Mouse (Mus musculus): ENCODE measurements around the gene a. TPM values are rescaled to one million over a fixed set of nuclear protein-coding genes. Genes with fewer than 3 reads are reported as not detected.
"Not testable (repeated sequence)": the region's sequence is repeated elsewhere in the genome, so short reads cannot be mapped to it uniquely, and the experiment has no call there.

a gene
- polyA plus RNA-seq, 1 experiment from 2014 or later, result 0.32 TPM

- Histone ChIP-seq H3K36me3 (replicated peaks) (peaks cover 45% of the 10 kb centered on the region), H3K9me3 (replicated peaks) (no peaks in the 10 kb centered on the region), H3K4me3 (replicated peaks) (no peak overlapping the region), H3K4me2 (no peak overlapping the region), H3K27me3 (no peaks in the 10 kb centered on the region), H3K4me1 (replicated peaks) (peaks cover 8% of the 10 kb centered on the region; the same call in 1 of the 2 replicates), H3K27ac (replicated peaks) (no peak overlapping the region), H3K9ac (no peak overlapping the region)
- 86% methylated on average over 1 of the region's 1 CpGs for WGBS (ENCODE audit: insufficient replicate concordance)
- no peak for ATAC-seq (ENCODE audit: insufficient read depth)
These were observed 64.2 kb downstream of the a start for GRCm38 (mm10) chr2:154855383-154855782.

DNA sequence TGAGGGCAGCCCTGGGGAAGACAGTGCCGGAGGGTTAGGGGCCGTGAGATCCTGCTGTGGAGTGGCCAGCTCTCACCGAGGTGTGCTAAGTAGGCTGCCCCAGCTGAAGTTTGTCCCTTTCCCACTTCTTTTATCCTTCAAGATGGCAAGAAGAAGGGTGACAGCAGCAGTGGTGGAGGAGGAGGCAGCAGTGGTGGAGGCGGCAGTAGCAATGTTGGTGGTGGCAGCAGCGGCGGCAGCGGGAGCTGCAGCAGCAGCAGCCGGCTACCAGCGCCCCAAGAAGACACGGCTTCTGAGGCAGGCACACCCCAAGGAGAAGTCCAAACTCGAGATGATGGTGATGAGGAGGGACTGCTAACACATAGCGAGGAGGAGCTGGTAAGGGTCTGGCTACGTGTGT is 72.5 kb downstream of the a start:
- H3K36me3 ChIP-seq (replicated peaks), result peaks cover 98% of the 10 kb centered on the region
- 0 out of 2 replicates have a peak, but pooled peaks cover 6% of the 10 kb centered on the region for H3K4me1 ChIP-seq (replicated peaks)
- H3K9ac ChIP-seq, result no peak overlapping the region
- no peak overlapping the region for H3K4me2 ChIP-seq
- H3K27ac ChIP-seq (replicated peaks), result no peak overlapping the region
- H3K4me3 ChIP-seq (replicated peaks), result no peak overlapping the region
- ATAC-seq (ENCODE audit: insufficient read depth), result no peak
- no peaks in the 10 kb centered on the region for H3K9me3 ChIP-seq (replicated peaks)
- H3K27me3 ChIP-seq, result no peaks in the 10 kb centered on the region
- 92% methylated on average over 13 of the region's 13 CpGs for WGBS (ENCODE audit: insufficient replicate concordance)

DNA sequence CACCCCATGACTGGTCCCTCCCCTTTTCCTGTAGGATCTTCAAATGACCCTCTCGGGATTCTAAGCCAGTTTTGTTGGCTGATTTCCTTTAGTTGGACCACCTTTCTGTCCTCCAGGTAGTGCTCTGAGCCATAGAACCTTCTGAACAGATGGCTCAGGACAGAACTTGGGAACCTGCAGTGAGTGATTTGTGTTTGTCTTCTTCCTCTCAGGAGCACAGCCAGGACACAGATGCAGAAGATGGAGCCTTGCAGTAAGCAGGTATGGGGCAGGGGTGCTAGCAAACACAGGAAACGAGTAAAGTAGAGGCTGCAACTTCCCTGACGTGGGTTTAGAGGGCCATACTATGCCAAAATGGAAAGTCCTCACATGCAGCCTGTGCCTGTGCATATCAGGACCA is 74.5 kb downstream of the a start:
- Histone ChIP-seq H3K9ac (no peak overlapping the region), H3K27me3 (no peaks in the 10 kb centered on the region), H3K4me1 (replicated peaks) (0 out of 2 replicates have a peak, but pooled peaks cover 6% of the 10 kb centered on the region), H3K4me2 (no peak overlapping the region), H3K4me3 (replicated peaks) (no peak overlapping the region), H3K9me3 (replicated peaks) (no peaks in the 10 kb centered on the region), H3K36me3 (replicated peaks) (peaks cover 100% of the 10 kb centered on the region), H3K27ac (replicated peaks) (no peak overlapping the region)
- WGBS (ENCODE audit: insufficient replicate concordance), result 74% methylated on average over 3 of the region's 3 CpGs
- ATAC-seq (ENCODE audit: insufficient read depth), result no peak

GRCm38 (mm10) chr2:154868106-154868505 is 76.9 kb downstream of the a start:
- H3K27ac ChIP-seq (replicated peaks), result no peak overlapping the region
- WGBS (ENCODE audit: insufficient replicate concordance), result 96% methylated on average over 1 of the region's 1 CpGs
- H3K9ac ChIP-seq, result no peak overlapping the region

DNA sequence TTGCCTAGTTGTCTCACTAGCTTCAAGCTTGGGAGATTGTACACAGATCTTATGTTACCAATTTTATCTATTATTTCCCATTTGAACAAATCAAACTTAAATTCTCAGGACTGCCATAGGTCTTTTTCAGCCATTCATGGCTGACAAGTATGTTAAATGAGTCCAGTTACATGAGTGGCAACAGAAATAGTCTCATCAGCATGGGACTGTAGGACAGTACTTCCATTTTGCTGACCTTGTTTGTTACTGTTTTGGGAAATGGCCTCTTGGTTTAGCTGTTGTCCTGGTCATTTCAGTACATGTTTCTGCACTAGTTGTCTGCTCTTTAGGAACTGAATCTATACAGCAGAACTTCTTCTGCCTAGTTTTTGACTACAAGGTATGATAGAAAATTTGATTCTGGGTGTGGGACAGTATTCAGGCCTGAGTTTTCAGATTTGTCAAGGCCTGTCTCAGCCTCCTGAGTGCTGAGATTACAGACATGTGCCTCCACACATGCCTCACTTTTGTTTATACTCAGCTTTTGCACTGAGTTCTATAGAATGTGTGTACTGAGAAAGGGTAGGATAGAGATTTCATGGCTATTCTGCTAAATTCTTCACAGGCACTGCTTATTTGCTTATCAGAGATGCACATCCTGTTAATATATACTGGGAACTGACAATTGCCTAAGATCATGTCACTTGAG is 78.9 kb downstream of the a start:
- no peaks in the 10 kb centered on the region for H3K9me3 ChIP-seq (replicated peaks)
- peaks cover 92% of the 10 kb centered on the region for H3K36me3 ChIP-seq (replicated peaks)
- ATAC-seq (ENCODE audit: insufficient read depth), result no peak
- H3K4me1 ChIP-seq (replicated peaks), result 0 out of 2 replicates have a peak, but pooled peaks cover 6% of the 10 kb centered on the region
- H3K27me3 ChIP-seq, result no peaks in the 10 kb centered on the region
- H3K27ac ChIP-seq (replicated peaks), result no peak overlapping the region
- H3K4me2 ChIP-seq, result no peak overlapping the region
- no peak overlapping the region for H3K9ac ChIP-seq
- no peak overlapping the region for H3K4me3 ChIP-seq (replicated peaks)

More at GRCm38 (mm10) chr2:154868106-154868505, 76.9 kb downstream of the a start:
- ATAC-seq (ENCODE audit: insufficient read depth), result no peak
- no peak overlapping the region for H3K4me2 ChIP-seq
- H3K4me1 ChIP-seq (replicated peaks), result 0 out of 2 replicates have a peak, but pooled peaks cover 6% of the 10 kb centered on the region
- H3K27me3 ChIP-seq, result no peaks in the 10 kb centered on the region
- H3K4me3 ChIP-seq (replicated peaks), result no peak overlapping the region
- H3K9me3 ChIP-seq (replicated peaks), result no peaks in the 10 kb centered on the region
- peaks cover 97% of the 10 kb centered on the region for H3K36me3 ChIP-seq (replicated peaks)

DNA sequence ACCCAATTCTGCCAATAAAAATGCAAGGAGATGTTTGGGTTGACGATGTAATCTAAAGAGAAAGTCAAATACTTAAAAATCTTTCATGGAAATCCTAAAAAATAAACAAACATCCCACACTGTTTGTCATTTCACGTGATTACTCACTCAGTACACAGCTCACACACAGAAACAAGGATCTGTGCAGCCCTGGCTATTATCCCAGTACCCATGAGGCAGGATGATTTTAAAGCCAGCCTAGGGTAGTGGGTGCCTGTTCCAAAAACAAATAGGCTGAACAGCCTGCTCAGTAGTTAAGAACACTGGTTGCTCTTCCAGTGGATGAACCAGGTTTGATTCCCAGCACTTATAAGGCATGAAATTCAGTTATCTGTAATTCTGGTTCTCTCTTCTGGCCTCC is 85.4 kb downstream of the a start:
- ATAC-seq (ENCODE audit: insufficient read depth), result no peak
- H3K36me3 ChIP-seq (replicated peaks), result peaks cover 77% of the 10 kb centered on the region

GRCm38 (mm10) chr2:154891585-154891984 is 100.4 kb downstream of the a start:
- no peak for ATAC-seq (ENCODE audit: insufficient read depth)
- Histone ChIP-seq H3K4me2 (peak overlapping the region; percentile 70), H3K27ac (replicated peaks) (peak overlapping the region; percentile 93; the same call in 1 of the 2 replicates), H3K4me3 (replicated peaks) (peak overlapping the region; percentile 89), H3K36me3 (replicated peaks) (peaks cover 21% of the 10 kb centered on the region), H3K9ac (peak overlapping the region; percentile 93), H3K9me3 (replicated peaks) (no peaks in the 10 kb centered on the region), H3K27me3 (peaks cover 4% of the 10 kb centered on the region; the same call in 1 of the 2 replicates), H3K4me1 (replicated peaks) (peaks cover 26% of the 10 kb centered on the region)
- 3% methylated on average over 2 of the region's 2 CpGs for WGBS (ENCODE audit: insufficient replicate concordance)

More for the DNA sequence above, 85.4 kb downstream of the a start:
- Histone ChIP-seq H3K9me3 (replicated peaks) (no peaks in the 10 kb centered on the region), H3K27me3 (no peaks in the 10 kb centered on the region), H3K9ac (no peak overlapping the region), H3K4me2 (no peak overlapping the region), H3K4me1 (replicated peaks) (no peaks in the 10 kb centered on the region), H3K4me3 (replicated peaks) (no peak overlapping the region), H3K27ac (replicated peaks) (no peak overlapping the region)
- 75% methylated on average over 2 of the region's 2 CpGs for WGBS (ENCODE audit: insufficient replicate concordance)

DNA sequence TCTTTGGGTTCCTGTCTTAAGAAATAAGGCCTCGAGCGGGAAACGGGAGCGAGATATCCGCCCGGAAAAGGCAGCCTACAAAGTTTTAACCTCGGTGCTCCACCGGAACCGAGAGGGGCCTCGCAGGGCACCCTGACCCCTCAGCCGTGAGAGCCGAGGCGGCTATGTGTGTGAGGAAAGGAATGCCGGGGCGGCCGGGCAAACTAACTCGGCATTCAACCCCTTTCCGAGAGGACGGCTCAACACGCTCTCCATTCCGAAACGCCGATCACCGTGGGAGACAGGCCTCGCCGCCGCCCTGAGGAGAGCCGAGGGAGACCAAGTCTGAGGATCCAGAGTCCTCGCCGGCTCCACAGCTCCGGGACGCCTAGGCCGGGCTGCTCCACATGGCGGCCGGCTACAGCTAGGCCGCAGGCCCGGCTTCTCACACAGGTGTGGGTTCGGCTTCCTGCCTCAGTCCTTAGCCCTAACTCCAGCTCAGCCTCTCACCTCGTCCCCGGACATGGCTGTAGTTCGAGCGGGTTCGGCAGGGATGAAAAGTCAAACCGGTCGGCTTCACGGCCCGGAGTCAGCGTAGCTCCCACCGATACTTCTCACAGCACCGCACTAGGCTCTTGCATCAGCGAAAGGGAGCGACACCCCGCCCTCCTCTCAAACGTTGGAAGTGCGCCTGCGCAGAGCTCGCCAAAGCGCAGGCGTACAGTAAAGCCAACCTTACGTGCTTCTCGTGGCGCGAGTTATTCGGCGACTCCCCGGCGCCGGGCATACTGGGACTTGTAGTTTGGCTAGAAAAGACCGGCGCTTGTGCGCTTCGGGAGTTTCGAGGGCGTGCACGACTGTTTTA is 101.2 kb downstream of the a start, which contains the start of gene Eif2s2:
Gene Eif2s2, minus strand, starts transcription at position 735 of the 844 bp plus-strand sequence.
- under 1% methylated on average over 75 of the region's 75 CpGs for WGBS (ENCODE audit: insufficient replicate concordance)
- Histone ChIP-seq H3K4me2 (peak within 1 kb of the TSS; percentile 85), H3K4me1 (replicated peaks) (peaks cover 26% of the 10 kb centered on the region), H3K9me3 (replicated peaks) (no peaks in the 10 kb centered on the region), H3K27ac (replicated peaks) (peak within 1 kb of the TSS; percentile 93), H3K4me3 (replicated peaks) (peak within 1 kb of the TSS; percentile 89), H3K9ac (peak within 1 kb of the TSS; percentile 93), H3K36me3 (replicated peaks) (peaks cover 14% of the 10 kb centered on the region), H3K27me3 (peaks cover 4% of the 10 kb centered on the region; the same call in 1 of the 2 replicates)
- ATAC-seq (ENCODE audit: insufficient read depth), result peak; percentile 97

GRCm38 (mm10) chr2:154893045-154893385 is 101.8 kb downstream of the a start:
- ATAC-seq (ENCODE audit: insufficient read depth), result no peak
- H3K4me1 ChIP-seq (replicated peaks), result peaks cover 26% of the 10 kb centered on the region
- H3K27ac ChIP-seq (replicated peaks), result peak overlapping the region; percentile 29
- H3K4me3 ChIP-seq (replicated peaks), result peak overlapping the region; percentile 89
- H3K36me3 ChIP-seq (replicated peaks), result peaks cover 11% of the 10 kb centered on the region
- H3K9me3 ChIP-seq (replicated peaks), result no peaks in the 10 kb centered on the region
- peaks cover 4% of the 10 kb centered on the region; the same call in 1 of the 2 replicates for H3K27me3 ChIP-seq
- 8% methylated on average over 12 of the region's 12 CpGs for WGBS (ENCODE audit: insufficient replicate concordance)
- peak overlapping the region; percentile 93 for H3K9ac ChIP-seq
- H3K4me2 ChIP-seq, result peak overlapping the region; percentile 85

DNA sequence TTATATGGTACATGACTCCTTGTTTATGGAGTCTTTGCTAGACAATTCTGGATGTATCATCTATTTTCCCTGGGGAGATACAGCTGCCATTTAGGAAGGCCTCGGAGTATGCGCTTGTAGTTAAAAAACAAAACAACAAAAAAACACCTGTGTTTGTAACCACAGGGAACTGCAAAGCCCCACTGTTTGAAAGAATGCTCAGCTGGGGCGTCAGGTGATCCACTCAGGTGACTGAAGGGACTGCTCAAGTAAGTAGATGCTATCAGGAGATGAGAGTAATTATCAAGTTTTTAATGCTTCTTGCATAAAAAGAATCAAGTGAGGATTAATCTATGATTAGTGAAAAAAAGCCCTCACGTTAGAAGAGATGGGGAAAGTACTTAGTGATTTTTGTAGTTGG is 102.3 kb downstream of the a start:
- H3K9ac ChIP-seq, result no peak overlapping the region
- WGBS (ENCODE audit: insufficient replicate concordance), result 70% methylated on average over 4 of the region's 4 CpGs
- H3K27ac ChIP-seq (replicated peaks), result no peak overlapping the region
- H3K27me3 ChIP-seq, result peaks cover 4% of the 10 kb centered on the region; the same call in 1 of the 2 replicates
- peak overlapping the region; percentile 85 for H3K4me2 ChIP-seq
- H3K4me3 ChIP-seq (replicated peaks), result no peak overlapping the region
- ATAC-seq (ENCODE audit: insufficient read depth), result no peak
- H3K36me3 ChIP-seq (replicated peaks), result peaks cover 6% of the 10 kb centered on the region; the same call in 1 of the 2 replicates
- no peaks in the 10 kb centered on the region for H3K9me3 ChIP-seq (replicated peaks)
- peaks cover 26% of the 10 kb centered on the region for H3K4me1 ChIP-seq (replicated peaks)

- 71% methylated on average over 8 of the region's 8 CpGs for WGBS (ENCODE audit: insufficient replicate concordance)
- not testable (repeated sequence) for H3K4me2 ChIP-seq; H3K27ac ChIP-seq (replicated peaks); H3K9ac ChIP-seq; H3K4me3 ChIP-seq (replicated peaks); H3K9me3 ChIP-seq (replicated peaks); ATAC-seq (ENCODE audit: insufficient read depth); H3K4me1 ChIP-seq (replicated peaks); H3K36me3 ChIP-seq (replicated peaks)
- peaks cover 15% of the 10 kb centered on the region; the same call in 1 of the 2 replicates for H3K27me3 ChIP-seq
These were observed 107.8 kb downstream of the a start for GRCm38 (mm10) chr2:154899004-154899403.
